Mouse (Mus musculus) limb, embryonic 13.5 days (tissue): ENCODE data around the gene Mum1l1. TPM values are rescaled to one million over a fixed set of nuclear protein-coding genes. Genes with fewer than 3 reads are reported as not detected.

ENCODE experiments used
- ATAC-seq: fragments of 200-750 bp; cut with Nextera tagmentation; 2 replicates; pipeline ENCODE4 v1.8.0; 2017; ENCODE audit warnings: low read depth, moderate number of reproducible peaks, moderate TSS enrichment; ENCODE audit not compliant: low FRiP score
- H3K27ac ChIP-seq: fragments of 300-500 bp; sonication (generic); 2 replicates; pipeline ENCODE4 v1.5.1; 2015; ENCODE audit warnings: inconsistent platforms, mild to moderate bottlenecking, moderate library complexity
- H3K27me3 ChIP-seq: fragments of 300-500 bp; sonication (generic); 2 replicates; pipeline ENCODE4 v1.6.1; 2015; ENCODE audit warnings: mild to moderate bottlenecking, inconsistent platforms
- H3K36me3 ChIP-seq: fragments of 300-500 bp; sonication (generic); 2 replicates; pipeline ENCODE4 v1.6.1; 2015; ENCODE audit warnings: inconsistent platforms, mild to moderate bottlenecking, moderate library complexity
- H3K4me1 ChIP-seq: fragments of 300-500 bp; sonication (generic); 2 replicates; pipeline ENCODE4 v1.6.1; 2015; ENCODE audit warnings: inconsistent platforms
- H3K4me2 ChIP-seq: fragments of 300-500 bp; sonication (generic); replicated peaks from 2 replicates; pipeline ENCODE4 v1.6.1; 2015; ENCODE audit warnings: inconsistent platforms, mild to moderate bottlenecking, moderate library complexity
- H3K4me3 ChIP-seq: fragments of 300-500 bp; sonication (generic); 2 replicates; pipeline ENCODE4 v1.5.1; 2015; ENCODE audit warnings: moderate library complexity, mild to moderate bottlenecking, inconsistent platforms
- H3K9ac ChIP-seq: fragments of 300-500 bp; sonication (generic); 2 replicates; pipeline ENCODE4 v1.6.1; 2015; ENCODE audit warnings: mild to moderate bottlenecking, inconsistent platforms
- H3K9me3 ChIP-seq: fragments of 300-500 bp; sonication (generic); 2 replicates; pipeline ENCODE4 v1.6.1; 2016; ENCODE audit warnings: inconsistent platforms
- WGBS: fragments of 180-500 bp; shearing (Covaris S2); methylation state at CpG from one replicate; pipeline ENCODE4 v1.1.7; 2015; 5-methylcytosine and 5-hydroxymethylcytosine counted together
- polyA plus RNA-seq: library from polyadenylated mRNA; unstranded; fragments of >200 nt; fragmentation: Nextera tagmentation; extraction: Ambion mirVana; gene quantifications from 2 replicates; pipeline ENCODE4 v1.2.1, GENCODE M21; 2015

Gene Mum1l1
- polyA plus RNA-seq, 1 experiment from 2014 or later, result 46.4 TPM

- Histone ChIP-seq H3K36me3 (peaks cover 14% of the 10 kb centered on the region), H3K9me3 (no peaks in the 10 kb centered on the region), H3K27me3 (no peaks in the 10 kb centered on the region), H3K27ac (no peak overlapping the region), H3K4me1 (no peaks in the 10 kb centered on the region), H3K4me2 (0 out of 2 replicates have a peak overlapping the region, but pooled peaks have one; percentile 25), H3K9ac (no peak overlapping the region), H3K4me3 (no peak overlapping the region)
- 34% methylated on average over 9 of the region's 9 CpGs for WGBS
- peak; percentile 86 for ATAC-seq
Measured at GRCm38 (mm10) chrX:139231143-139231542, 21.3 kb downstream of the Mum1l1 start.

GRCm38 (mm10) chrX:139247294-139247693, 37.5 kb downstream of the Mum1l1 start:
- Histone ChIP-seq H3K27ac (no peak overlapping the region), H3K4me2 (no peak overlapping the region), H3K27me3 (no peaks in the 10 kb centered on the region), H3K9me3 (no peaks in the 10 kb centered on the region), H3K9ac (no peak overlapping the region), H3K4me1 (no peaks in the 10 kb centered on the region), H3K36me3 (no peaks in the 10 kb centered on the region), H3K4me3 (no peak overlapping the region)
- no peak for ATAC-seq
- 77% methylated on average over 3 of the region's 3 CpGs for WGBS

- Histone ChIP-seq H3K27ac (no peak overlapping the region), H3K9ac (no peak overlapping the region), H3K27me3 (no peaks in the 10 kb centered on the region), H3K4me2 (no peak overlapping the region), H3K4me1 (no peaks in the 10 kb centered on the region), H3K9me3 (no peaks in the 10 kb centered on the region), H3K4me3 (no peak overlapping the region), H3K36me3 (no peaks in the 10 kb centered on the region)
- ATAC-seq, result no peak
- 90% methylated on average over 10 of the region's 10 CpGs for WGBS
Measured at GRCm38 (mm10) chrX:139257072-139257471, 47.2 kb downstream of the Mum1l1 start.

- ATAC-seq, result no peak
- H3K36me3 ChIP-seq, result no peaks in the 10 kb centered on the region
- WGBS, result 92% methylated on average over 4 of the region's 4 CpGs
- no peaks in the 10 kb centered on the region for H3K4me1 ChIP-seq
- no peak overlapping the region for H3K27ac ChIP-seq
- no peaks in the 10 kb centered on the region for H3K9me3 ChIP-seq
- H3K9ac ChIP-seq, result no peak overlapping the region
- H3K27me3 ChIP-seq, result peaks cover under 1% of the 10 kb centered on the region; the same call in 1 of the 2 replicates
- no peak overlapping the region for H3K4me3 ChIP-seq
- H3K4me2 ChIP-seq, result no peak overlapping the region
Measured at GRCm38 (mm10) chrX:139281966-139282365, 72.1 kb downstream of the Mum1l1 start.

Other genes starting within 250 kb of the Mum1l1 start
- gene Serpina7, start 124.8 kb upstream of the Mum1l1 start, polyA plus RNA-seq, result 0.13 TPM in 1 of 2 replicates, not detected in the other
- not detected in 2 replicates for gene 4930513O06Rik, start 123.8 kb upstream of the Mum1l1 start, polyA plus RNA-seq
- gene 4933428M09Rik, start 30.8 kb upstream of the Mum1l1 start, polyA plus RNA-seq, result not detected in 2 replicates
- gene Trap1a, start 123.6 kb downstream of the Mum1l1 start, polyA plus RNA-seq, result not detected in 2 replicates